Mouse (Mus musculus) heart, postnatal 10 days (tissue): ENCODE data around the gene 4930583I09Rik. TPM values are rescaled to one million over a fixed set of nuclear protein-coding genes. Genes with fewer than 3 reads are reported as not detected.

Experiments used
- DNase-seq, 2 experiments: peaks; one replicate each; pipeline ENCODE4 v3.0.0; 2021
- intact Hi-C: fragments of 180-260 bp; cut with DNase I; formaldehyde crosslinking; loops from one replicate; pipeline ENCODE4 v1.15.1; 2025
- total RNA-seq, 2 experiments: library from RNA; stranded (reverse); gene quantifications; 2 replicates each; pipeline ENCODE4 v1.2.3; 2021

The 4930583I09Rik gene
- not detected for total RNA-seq

GRCm38 (mm10) chr17:64835928-64836327 lies at the start of gene 4930583I09Rik:
Gene 4930583I09Rik, minus strand, starts transcription at chr17:64836071.
- DNase-seq, result no peak
- intact Hi-C loops, result no loop called here

GRCm38 (mm10) chr17:64876111-64876510 lies 40.2 kb upstream of the 4930583I09Rik start:
- DNase-seq, result no peak
- intact Hi-C loops, result no loop called here

GRCm38 (mm10) chr17:64873651-64874072 lies 37.8 kb upstream of the 4930583I09Rik start:
- intact Hi-C loops, result loop anchor here (5.0 kb wide), 2 partner anchors 271 to 376 kb away; partner anchors contain the start of gene Man2a1
- DNase-seq, result peak; percentile 41 to 57

- DNase-seq, result no peak
Observed at GRCm38 (mm10) chr17:64863817-64864216, 27.9 kb upstream of the 4930583I09Rik start.

GRCm38 (mm10) chr17:64860963-64861362 lies 25.1 kb upstream of the 4930583I09Rik start:
- intact Hi-C loops, result no loop called here
- DNase-seq, result no peak

More at GRCm38 (mm10) chr17:64863817-64864216, 27.9 kb upstream of the 4930583I09Rik start:
- intact Hi-C loops, result no loop called here

- no peak for DNase-seq
- intact Hi-C loops, result no loop called here
Observed at GRCm38 (mm10) chr17:64858848-64859247, 23.0 kb upstream of the 4930583I09Rik start.

- DNase-seq, result no peak
- intact Hi-C loops, result no loop called here
Observed at GRCm38 (mm10) chr17:64848031-64848430, 12.2 kb upstream of the 4930583I09Rik start.

- DNase-seq, result no peak
- intact Hi-C loops, result no loop called here
Observed at GRCm38 (mm10) chr17:64846654-64847053, 10.8 kb upstream of the 4930583I09Rik start.

GRCm38 (mm10) chr17:64836892-64837291 lies 1.0 kb upstream of the 4930583I09Rik start:
- intact Hi-C loops, result no loop called here
- DNase-seq, result no peak

GRCm38 (mm10) chr17:64836352-64836751 lies 481 bp upstream of the 4930583I09Rik start:
- intact Hi-C loops, result no loop called here
- no peak for DNase-seq

GRCm38 (mm10) chr17:64833906-64834490 lies 1.9 kb downstream of the 4930583I09Rik start:
- DNase-seq, result no peak
- intact Hi-C loops, result no loop called here

- intact Hi-C loops, result no loop called here
- DNase-seq, result no peak
Observed at GRCm38 (mm10) chr17:64833071-64833470, 2.8 kb downstream of the 4930583I09Rik start.

- intact Hi-C loops, result no loop called here
- no peak for DNase-seq
Observed at GRCm38 (mm10) chr17:64827482-64827881, 8.4 kb downstream of the 4930583I09Rik start.

GRCm38 (mm10) chr17:64826843-64827242 lies 9.0 kb downstream of the 4930583I09Rik start:
- intact Hi-C loops, result no loop called here

GRCm38 (mm10) chr17:64822561-64822960 lies 13.3 kb downstream of the 4930583I09Rik start:
- no peak for DNase-seq
- intact Hi-C loops, result no loop called here

More at GRCm38 (mm10) chr17:64826843-64827242, 9.0 kb downstream of the 4930583I09Rik start:
- DNase-seq, result no peak

GRCm38 (mm10) chr17:64820841-64821593 lies 14.9 kb downstream of the 4930583I09Rik start:
- DNase-seq, result no peak
- intact Hi-C loops, result no loop called here

GRCm38 (mm10) chr17:64816298-64816697 lies 19.6 kb downstream of the 4930583I09Rik start:
- intact Hi-C loops, result no loop called here
- no peak for DNase-seq

- DNase-seq, result no peak
- intact Hi-C loops, result no loop called here
Observed at GRCm38 (mm10) chr17:64815806-64816205, 20.1 kb downstream of the 4930583I09Rik start.

GRCm38 (mm10) chr17:64813568-64813967 lies 22.3 kb downstream of the 4930583I09Rik start:
- no peak for DNase-seq
- intact Hi-C loops, result no loop called here

- no peak for DNase-seq
- intact Hi-C loops, result no loop called here
Observed at GRCm38 (mm10) chr17:64806035-64806589, 29.8 kb downstream of the 4930583I09Rik start.

- DNase-seq, result no peak
- intact Hi-C loops, result no loop called here
Observed at GRCm38 (mm10) chr17:64804375-64805124, 31.3 kb downstream of the 4930583I09Rik start.
